Mouse (Mus musculus): Measurements from ENCODE around the gene B230307C23Rik.

DNA sequence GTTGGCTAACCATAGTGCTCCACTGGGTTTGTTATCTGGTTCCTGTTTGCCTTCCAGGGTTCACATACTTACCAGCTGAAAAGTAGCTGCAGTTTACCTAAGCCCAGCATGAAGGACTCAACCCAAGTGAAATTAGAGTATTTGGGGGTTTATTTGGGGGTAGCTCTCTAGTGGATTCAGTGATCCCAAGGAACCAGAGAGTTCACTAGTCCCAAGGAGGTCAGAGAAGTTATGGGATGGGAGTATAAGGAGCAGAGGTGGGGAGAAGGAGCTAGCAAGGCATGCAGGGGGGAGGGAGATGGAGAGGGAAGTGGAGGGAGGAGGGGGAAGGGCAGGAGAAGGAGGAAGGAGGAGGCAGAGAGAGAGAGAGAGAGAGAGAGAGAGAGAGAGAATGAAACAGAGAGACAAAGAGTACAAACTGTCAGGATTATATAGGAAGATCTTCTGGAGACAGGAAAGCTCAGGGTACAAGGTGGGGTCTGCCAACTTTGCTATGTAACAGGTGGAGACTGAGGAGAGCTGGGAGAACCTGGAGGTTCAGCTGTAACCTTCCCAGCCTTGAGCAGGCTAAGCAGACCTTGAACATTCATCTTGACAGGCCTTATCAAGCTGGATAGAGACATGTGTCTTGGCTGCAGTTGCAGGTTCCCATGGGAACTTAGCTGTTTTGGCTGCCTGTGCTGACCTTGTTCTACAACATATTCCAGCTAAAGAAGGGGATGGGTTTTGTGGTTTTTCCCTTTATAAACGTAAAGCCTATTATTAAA, 1.1 kb upstream of the B230307C23Rik start:
- no peak for TF ChIP-seq ZC3H11A (IDR thresholded peaks at IDR 0.05; ENCODE audit: borderline replicate concordance, low read depth, low read length)
- no peak for TF ChIP-seq MAFK (IDR thresholded peaks at IDR 0.05; ENCODE audit: insufficient read depth, low read depth, low read length)
- no peak for TF ChIP-seq HCFC1 (IDR thresholded peaks at IDR 0.05; ENCODE audit: borderline replicate concordance, insufficient read depth, low read length)
- no peak for TF ChIP-seq ZNF384 (IDR thresholded peaks at IDR 0.05; ENCODE audit: low read depth, low read length)
- no peak for TF ChIP-seq CHD2 (IDR thresholded peaks at IDR 0.05; ENCODE audit: low read depth, low read length)
